Mouse (Mus musculus) hindbrain, embryonic 12.5 days (tissue): ENCODE data around the gene Vmn1r88. TPM values are rescaled to one million over a fixed set of nuclear protein-coding genes. Genes with fewer than 3 reads are reported as not detected.
"Not testable (repeated sequence)": the region's sequence is repeated elsewhere in the genome, so short reads cannot be mapped to it uniquely, and the experiment has no call there.

Experiments
- ATAC-seq: fragments of 200-750 bp; cut with Nextera tagmentation; 2 replicates; pipeline ENCODE4 v1.8.0; 2017; ENCODE audit warnings: moderate TSS enrichment; ENCODE audit not compliant: low FRiP score
- H3K27ac ChIP-seq: fragments of 300-500 bp; sonication (generic); 2 replicates; pipeline ENCODE4 v1.5.1; 2016; ENCODE audit warnings: mild to moderate bottlenecking
- H3K27me3 ChIP-seq: fragments of 300-500 bp; sonication (generic); 2 replicates; pipeline ENCODE4 v1.6.1; 2016; ENCODE audit warnings: mild to moderate bottlenecking
- H3K36me3 ChIP-seq: fragments of 300-500 bp; sonication (generic); 2 replicates; pipeline ENCODE4 v1.6.1; 2016; ENCODE audit warnings: mild to moderate bottlenecking
- H3K4me1 ChIP-seq: fragments of 300-500 bp; sonication (generic); 2 replicates; pipeline ENCODE4 v1.6.1; 2016
- H3K4me2 ChIP-seq: fragments of 300-500 bp; sonication (generic); replicated peaks from 2 replicates; pipeline ENCODE4 v1.6.1; 2016; ENCODE audit warnings: mild to moderate bottlenecking
- H3K4me3 ChIP-seq: fragments of 300-500 bp; sonication (generic); 2 replicates; pipeline ENCODE4 v1.5.1; 2016; ENCODE audit warnings: mild to moderate bottlenecking
- H3K9ac ChIP-seq: fragments of 300-500 bp; sonication (generic); 2 replicates; pipeline ENCODE4 v1.6.1; 2016; ENCODE audit warnings: mild to moderate bottlenecking, moderate library complexity
- H3K9me3 ChIP-seq: fragments of 300-500 bp; sonication (generic); replicated peaks from 2 replicates; pipeline ENCODE4 v1.6.1; 2016; ENCODE audit warnings: mild to moderate bottlenecking
- WGBS: fragments of 180-500 bp; shearing (Covaris S2); methylation state at CpG from one replicate; pipeline ENCODE4 v1.1.7; 2016; 5-methylcytosine and 5-hydroxymethylcytosine counted together
- polyA plus RNA-seq: library from polyadenylated mRNA; unstranded; fragments of >200 nt; fragmentation: Nextera tagmentation; extraction: Ambion mirVana; gene quantifications from 2 replicates; pipeline ENCODE4 v1.2.1, GENCODE M21; 2016

The Vmn1r88 gene
- polyA plus RNA-seq: not detected in 2 replicates

DNA sequence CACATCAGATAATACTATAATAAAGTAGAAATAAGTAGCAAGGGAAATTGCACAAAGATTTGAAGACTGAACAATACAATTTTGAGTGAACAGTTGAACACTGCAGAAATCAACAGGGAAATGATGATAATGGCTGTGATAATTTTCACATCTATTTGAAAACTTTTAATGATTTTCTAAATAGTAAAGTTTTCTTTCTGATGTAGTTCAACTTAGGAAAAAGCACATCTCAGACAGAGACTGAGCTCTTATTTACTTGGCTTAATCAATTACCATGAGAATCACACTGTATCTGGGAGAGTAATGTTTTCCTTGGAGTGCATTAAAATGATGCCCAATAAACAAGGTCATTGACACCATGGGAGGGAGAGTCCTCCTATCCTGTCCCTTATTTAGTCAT is at the start of gene Vmn1r88:
Vmn1r88 (plus strand) TSS at position 301 of the 400 bp plus-strand sequence.
- Histone ChIP-seq H3K36me3 (no peaks in the 10 kb centered on the region), H3K27ac (no peak within 1 kb of the TSS), H3K9ac (no peak within 1 kb of the TSS), H3K4me2 (no peak within 1 kb of the TSS), H3K4me1 (no peaks in the 10 kb centered on the region), H3K9me3 (0 out of 2 replicates have a peak, but pooled peaks cover 4% of the 10 kb centered on the region), H3K27me3 (no peaks in the 10 kb centered on the region), H3K4me3 (no peak within 1 kb of the TSS)
- no peak for ATAC-seq

- H3K27me3 ChIP-seq: no peaks in the 10 kb centered on the region
- H3K36me3 ChIP-seq: no peaks in the 10 kb centered on the region
- H3K9ac ChIP-seq: no peak within 1 kb of the TSS
- no peak within 1 kb of the TSS for H3K27ac ChIP-seq
- ATAC-seq: no peak
- no peak within 1 kb of the TSS for H3K4me2 ChIP-seq
- H3K4me1 ChIP-seq: no peaks in the 10 kb centered on the region
- H3K4me3 ChIP-seq: no peak within 1 kb of the TSS
- H3K9me3 ChIP-seq: no peaks in the 10 kb centered on the region
Measured at GRCm38 (mm10) chr7:13119817-13120216, 39.6 kb upstream of the Vmn1r88 start, which contains the start of gene Vmn1r86. Gene Vmn1r86, minus strand, starts transcription at chr7:13119917.

DNA sequence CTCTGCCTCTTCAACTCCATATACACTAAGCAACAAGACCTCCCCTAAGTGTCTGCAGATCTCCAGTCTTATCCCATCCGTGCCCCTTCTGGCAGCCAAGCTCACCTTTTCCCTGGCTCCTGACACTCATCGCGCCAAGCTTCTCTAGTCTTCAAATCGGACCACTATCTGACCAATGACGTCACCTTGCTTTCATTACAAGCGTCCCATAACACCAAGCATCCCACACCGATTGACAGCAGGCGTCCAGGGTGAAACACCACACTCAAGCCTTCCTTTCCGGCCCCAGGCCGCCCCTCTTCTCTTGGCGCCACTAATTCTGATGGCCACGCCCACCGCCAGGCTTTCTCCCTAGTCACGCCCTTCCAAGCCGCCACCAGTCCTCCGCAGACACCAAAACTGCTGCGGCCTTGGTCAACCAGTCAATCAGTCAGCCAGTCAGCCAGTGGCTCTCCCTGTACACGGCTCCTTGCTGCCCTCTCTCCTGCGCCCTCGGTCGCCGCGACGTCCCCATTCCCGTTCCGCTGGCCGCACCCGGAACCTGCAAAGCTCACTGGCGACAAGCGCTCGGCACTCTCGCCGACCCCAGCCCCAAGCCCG is 35.7 kb upstream of the Vmn1r88 start:
- H3K9ac ChIP-seq, H3K27me3 ChIP-seq, H3K9me3 ChIP-seq, H3K27ac ChIP-seq, H3K36me3 ChIP-seq, H3K4me1 ChIP-seq: not testable (repeated sequence)
- ATAC-seq: peak; percentile 93
- Histone ChIP-seq H3K4me2 (peak overlapping the region; percentile 42), H3K4me3 (peak overlapping the region; percentile 27)
- WGBS: under 1% methylated on average over 24 of the region's 34 CpGs

DNA sequence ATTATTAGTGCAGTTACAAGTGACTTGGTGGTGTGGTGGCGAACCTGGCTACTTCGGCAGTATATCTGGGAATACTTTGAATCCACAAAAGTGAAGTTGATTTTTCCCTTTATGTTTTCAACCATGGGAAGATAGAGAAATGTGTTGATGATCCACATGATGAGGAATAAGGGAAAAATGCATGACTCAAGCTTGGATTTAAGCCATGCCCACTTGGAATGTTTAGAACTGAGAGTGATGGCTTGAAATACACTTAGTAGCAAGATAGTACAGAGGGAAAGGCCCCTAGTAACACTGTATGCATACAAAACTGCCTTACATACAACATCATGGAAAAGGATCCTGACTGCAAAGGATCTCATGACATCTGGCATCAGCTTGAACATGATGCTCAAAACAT is 27.5 kb upstream of the Vmn1r88 start:
- no peaks in the 10 kb centered on the region for H3K4me1 ChIP-seq
- 79% methylated on average over 2 of the region's 2 CpGs for WGBS
- no peak overlapping the region for H3K9ac ChIP-seq
- ATAC-seq: no peak
- H3K27ac ChIP-seq: no peak overlapping the region
- H3K36me3 ChIP-seq: no peaks in the 10 kb centered on the region
- H3K4me3 ChIP-seq: no peak overlapping the region
- no peak overlapping the region for H3K4me2 ChIP-seq
- no peaks in the 10 kb centered on the region for H3K9me3 ChIP-seq
- no peaks in the 10 kb centered on the region for H3K27me3 ChIP-seq

GRCm38 (mm10) chr7:13137340-13137739 is 22.0 kb upstream of the Vmn1r88 start:
- H3K9ac ChIP-seq: no peak overlapping the region
- no peak overlapping the region for H3K27ac ChIP-seq
- no peak overlapping the region for H3K4me3 ChIP-seq
- ATAC-seq: no peak
- H3K4me2 ChIP-seq: no peak overlapping the region
- no peaks in the 10 kb centered on the region for H3K9me3 ChIP-seq
- H3K36me3 ChIP-seq: no peaks in the 10 kb centered on the region
- no peaks in the 10 kb centered on the region for H3K27me3 ChIP-seq
- no peaks in the 10 kb centered on the region for H3K4me1 ChIP-seq

DNA sequence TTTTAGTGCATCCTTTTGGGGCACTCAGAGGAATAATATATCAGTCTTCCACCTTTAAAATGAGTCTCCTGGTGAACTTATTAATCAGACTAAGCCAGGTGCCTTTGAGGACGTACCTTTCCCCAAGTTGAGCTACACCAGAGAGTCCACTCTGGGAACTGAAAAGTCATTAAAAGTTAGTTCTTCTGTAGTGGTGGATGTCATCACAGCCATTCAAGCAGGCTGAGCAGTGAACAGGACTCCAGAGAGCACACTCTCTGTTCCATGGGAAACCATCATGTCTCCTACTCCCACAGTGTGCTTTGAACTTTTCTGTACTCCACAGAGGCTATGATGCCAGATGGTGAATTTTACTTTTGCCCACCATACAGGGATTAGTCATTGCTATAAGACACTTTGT is 19.3 kb upstream of the Vmn1r88 start, which contains the start of gene Vmn1r87:
Vmn1r87 (minus strand) TSS at position 101 of the 400 bp plus-strand sequence.
- Histone ChIP-seq H3K4me3 (no peak within 1 kb of the TSS), H3K36me3 (no peaks in the 10 kb centered on the region), H3K4me2 (no peak within 1 kb of the TSS), H3K27ac (no peak within 1 kb of the TSS), H3K9me3 (no peaks in the 10 kb centered on the region), H3K9ac (no peak within 1 kb of the TSS), H3K4me1 (no peaks in the 10 kb centered on the region), H3K27me3 (no peaks in the 10 kb centered on the region)
- 72% methylated on average over 1 of the region's 1 CpGs for WGBS
- ATAC-seq: no peak

GRCm38 (mm10) chr7:13212720-13213119 is 53.4 kb downstream of the Vmn1r88 start, which contains the start of gene Vmn1r89:
Gene Vmn1r89, plus strand, starts transcription at chr7:13213020.
- Histone ChIP-seq H3K9ac (no peak within 1 kb of the TSS), H3K27ac (no peak within 1 kb of the TSS), H3K9me3 (0 out of 2 replicates have a peak, but pooled peaks cover 5% of the 10 kb centered on the region), H3K4me3 (no peak within 1 kb of the TSS), H3K4me2 (no peak within 1 kb of the TSS), H3K4me1 (no peaks in the 10 kb centered on the region), H3K36me3 (no peaks in the 10 kb centered on the region), H3K27me3 (no peaks in the 10 kb centered on the region)
- ATAC-seq: no peak

Other genes with a start within 250 kb of the Vmn1r88 start
- 497 and 613 TPM in 2 replicates for gene Rps5, start 237.3 kb upstream of the Vmn1r88 start, polyA plus RNA-seq
- gene Rnf225, start 232.2 kb upstream of the Vmn1r88 start, polyA plus RNA-seq: 0.63 and 0.72 TPM in 2 replicates
- gene Zfp324, start 193.7 kb upstream of the Vmn1r88 start, polyA plus RNA-seq: 14.5 and 15.2 TPM in 2 replicates
- 14.8 and 16.2 TPM in 2 replicates for gene Zfp446, start 181.7 kb upstream of the Vmn1r88 start, polyA plus RNA-seq
- gene Slc27a5, start 161.4 kb upstream of the Vmn1r88 start, polyA plus RNA-seq: 0.26 TPM in 2 replicates
- 356 and 380 TPM in 2 replicates for gene Trim28, start 160.5 kb upstream of the Vmn1r88 start, polyA plus RNA-seq
- 32.6 and 35.0 TPM in 2 replicates for gene Zbtb45, start 149.5 kb upstream of the Vmn1r88 start, polyA plus RNA-seq
- 148 and 152 TPM in 2 replicates for gene Chmp2a, start 124.8 kb upstream of the Vmn1r88 start, polyA plus RNA-seq
- gene Ube2m, start 121.3 kb upstream of the Vmn1r88 start, polyA plus RNA-seq: 173 and 180 TPM in 2 replicates
- 4.9 and 5.7 TPM in 2 replicates for gene Mzf1, start 104.8 kb upstream of the Vmn1r88 start, polyA plus RNA-seq
- gene Vmn1r85, start 64.4 kb upstream of the Vmn1r88 start, polyA plus RNA-seq: not detected in 2 replicates
- gene Vmn1r86, start 39.7 kb upstream of the Vmn1r88 start, polyA plus RNA-seq: not detected in 2 replicates
- gene Vmn1r87, start 19.4 kb upstream of the Vmn1r88 start, polyA plus RNA-seq: not detected in 2 replicates
- gene Vmn1r89, start 53.5 kb downstream of the Vmn1r88 start, polyA plus RNA-seq: not detected in 2 replicates
- gene Lig1, start 117.7 kb downstream of the Vmn1r88 start, polyA plus RNA-seq: 74.2 and 78.5 TPM in 2 replicates
- gene Zswim9, start 119.2 kb downstream of the Vmn1r88 start, polyA plus RNA-seq: 17.3 and 19.0 TPM in 2 replicates
- gene Pla2g4c, start 165.1 kb downstream of the Vmn1r88 start, polyA plus RNA-seq: 0.73 and 0.93 TPM in 2 replicates
- gene Cabp5, start 238.6 kb downstream of the Vmn1r88 start, polyA plus RNA-seq: 0.15 TPM in 1 of 2 replicates, not detected in the other